Mouse (Mus musculus) G1E (cell line): ENCODE measurements at regions not wholly inside any gene's neighbourhood (a gene's known extent, or its start where the extent isn't known, plus 50 kb on each side); places are given as distances from the start of the nearest gene placed in this dataset.

Source experiments
- CTCF ChIP-seq: IDR thresholded peaks from 2 replicates; pipeline ENCODE4 v1.5.1; 2012; ENCODE audit warnings: low read depth, low read length, inconsistent platforms, mixed read lengths
- POLR2AphosphoS5 ChIP-seq: IDR thresholded peaks from 2 replicates; pipeline ENCODE4 v1.6.1; 2012; ENCODE audit warnings: low read depth, low read length, inconsistent platforms; ENCODE audit not compliant: insufficient replicate concordance

- TF ChIP-seq CTCF (no peak), POLR2AphosphoS5 (no peak)
Observed at GRCm38 (mm10) chr1:166800953-166801603, 119.4 kb upstream of the Fmo9 start.
